Mouse (Mus musculus): ENCODE measurements at regions not wholly inside any gene's neighbourhood (a gene's known extent, or its start where the extent isn't known, plus 50 kb on each side); places are given as distances from the start of the nearest gene placed in this dataset.

- Histone ChIP-seq H3K4me1 (ENCODE audit: control insufficient read depth in 1 of 2, insufficient read depth in 2 of 2) (peaks cover 6 to 28% of the 10 kb centered on the region in 2 experiments), H3K27me3 (replicated peaks) (no peaks in the 10 kb centered on the region), H3K36me3 (replicated peaks in 1 of 2; ENCODE audit: control insufficient read depth in 1 of 2, insufficient read depth in 1 of 2, low read length in 1 of 2) (no peaks in the 10 kb centered on the region), H3K27ac (ENCODE audit: insufficient read depth, low read depth) (peak overlapping the region; percentile 23; the same call in 1 of the 2 replicates), H3K9ac (ENCODE audit: insufficient read depth, low read depth) (no peak overlapping the region), H3K4me3 (replicated peaks in 1 of 3; ENCODE audit: low read depth in 2 of 3, low read length in 2 of 3, poor library complexity in 1 of 3) (no peak overlapping the region), H3K9me3 (replicated peaks; ENCODE audit: low read length) (no peaks in the 10 kb centered on the region), H3K79me2 (replicated peaks; ENCODE audit: control insufficient read depth, extremely low read depth, insufficient read depth, poor library complexity, severe bottlenecking) (no peaks in the 10 kb centered on the region), H3K4me2 (ENCODE audit: insufficient read depth, low read depth, poor library complexity, severe bottlenecking) (peak overlapping the region; percentile 22; the same call in 1 of the 2 replicates)
- DNase-seq (ENCODE audit: extremely low read depth): peak; percentile 82
- in situ Hi-C loops (cut with MboI; ENCODE audit: low pct_ligation_motif_present, low pct_unique_long_range_greater_than_20kb, low sequenced_read_pairs) (loop anchor here (10.0 to 25.0 kb wide), 2 partner anchors 208 to 420 kb away; no protein-coding TSS in a partner anchor), dilution Hi-C loops (cut with MboI; ENCODE audit: extremely low pct_ligation_motif_present, extremely low pct_unique_long_range_greater_than_20kb, low sequenced_read_pairs) (no loop called here)
- TF ChIP-seq MAFK (IDR thresholded peaks at IDR 0.05; ENCODE audit: insufficient replicate concordance, low read length) (no peak), BHLHE40 (IDR thresholded peaks at IDR 0.05; ENCODE audit: low read depth, low read length) (peak; percentile 47), JUN (IDR thresholded peaks at IDR 0.05; ENCODE audit: insufficient read depth, low read depth, low read length) (peak; percentile 92), SIN3A (IDR thresholded peaks at IDR 0.05; ENCODE audit: low read length) (no peak), SMC3 (IDR thresholded peaks at IDR 0.05; ENCODE audit: low read depth, low read length) (no peak), USF1 (IDR thresholded peaks at IDR 0.05; ENCODE audit: low read depth, low read length) (no peak), ETS1 (conservative IDR thresholded peaks at IDR 0.05; ENCODE audit: low read depth, low read length) (peak; percentile 92), GABPA (IDR thresholded peaks at IDR 0.05; ENCODE audit: insufficient replicate concordance, low read depth, low read length) (no peak), POLR2AphosphoS2 (IDR thresholded peaks at IDR 0.05; ENCODE audit: low read depth, low read length) (no peak), MEF2A (IDR thresholded peaks at IDR 0.05; ENCODE audit: borderline replicate concordance, low read depth, low read length) (peak; percentile 75), RAD21 (IDR thresholded peaks at IDR 0.05; ENCODE audit: low read depth, low read length) (no peak), POLR2A (IDR thresholded peaks at IDR 0.05; ENCODE audit: low read depth, low read length) (no peak), JUND (conservative IDR thresholded peaks at IDR 0.05; ENCODE audit: low read depth, low read length) (peak; percentile 90), MAZ (IDR thresholded peaks at IDR 0.05; ENCODE audit: low read depth, low read length) (0 out of 2 replicates have a peak, but pooled peaks have one; percentile 17), MYC (IDR thresholded peaks at IDR 0.05; ENCODE audit: low read depth, low read length) (no peak), EP300 (IDR thresholded peaks at IDR 0.05; ENCODE audit: low read length) (peak; percentile 84), TCF12 (IDR thresholded peaks at IDR 0.05; ENCODE audit: low read depth, low read length) (0 out of 2 replicates have a peak, but pooled peaks have one; percentile 25), RCOR1 (conservative IDR thresholded peaks at IDR 0.05; ENCODE audit: low read depth, low read length) (0 out of 2 replicates have a peak, but pooled peaks have one; percentile 60), ELF1 (IDR thresholded peaks at IDR 0.05; ENCODE audit: low read depth, low read length) (no peak), NRF1 (IDR thresholded peaks at IDR 0.05; ENCODE audit: low read depth, low read length) (no peak), NELFE (IDR thresholded peaks at IDR 0.05; ENCODE audit: low read depth, low read length) (no peak), IRF4 (IDR thresholded peaks at IDR 0.05; ENCODE audit: low read depth, low read length) (peak; percentile 89)
Measured at GRCm38 (mm10) chr2:17844662-17845446, 113.6 kb upstream of the Nebl start.
